Mouse (Mus musculus) layer of hippocampus, adult 11-12 months (tissue): ENCODE results near the gene Rnaseh1.

Experiments used
- DNase-seq: peaks from one replicate; pipeline ENCODE4 v3.0.0; 2022; ENCODE audit warnings: low spot score

The Rnaseh1 gene

DNA sequence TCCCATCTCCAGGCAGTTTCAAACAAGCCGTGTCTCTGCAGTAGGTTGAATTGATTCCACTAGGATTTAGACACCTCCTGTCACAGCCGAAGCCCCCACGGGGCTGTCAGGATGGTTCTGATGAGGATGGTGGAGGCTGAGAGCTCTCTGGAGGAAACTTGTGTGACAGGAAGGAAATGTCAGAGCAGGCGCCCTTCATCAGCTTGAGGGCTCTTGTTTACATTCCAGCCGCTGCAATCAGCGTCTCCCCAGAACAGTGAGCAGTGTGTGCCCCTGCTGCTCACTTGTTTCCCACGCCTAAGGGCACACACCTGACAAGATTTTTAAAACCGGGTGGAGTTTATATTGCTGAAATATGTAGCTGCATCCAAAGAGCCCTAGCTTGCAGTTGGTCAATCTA is 17.9 kb downstream of the Rnaseh1 start:
- no peak for DNase-seq

DNA sequence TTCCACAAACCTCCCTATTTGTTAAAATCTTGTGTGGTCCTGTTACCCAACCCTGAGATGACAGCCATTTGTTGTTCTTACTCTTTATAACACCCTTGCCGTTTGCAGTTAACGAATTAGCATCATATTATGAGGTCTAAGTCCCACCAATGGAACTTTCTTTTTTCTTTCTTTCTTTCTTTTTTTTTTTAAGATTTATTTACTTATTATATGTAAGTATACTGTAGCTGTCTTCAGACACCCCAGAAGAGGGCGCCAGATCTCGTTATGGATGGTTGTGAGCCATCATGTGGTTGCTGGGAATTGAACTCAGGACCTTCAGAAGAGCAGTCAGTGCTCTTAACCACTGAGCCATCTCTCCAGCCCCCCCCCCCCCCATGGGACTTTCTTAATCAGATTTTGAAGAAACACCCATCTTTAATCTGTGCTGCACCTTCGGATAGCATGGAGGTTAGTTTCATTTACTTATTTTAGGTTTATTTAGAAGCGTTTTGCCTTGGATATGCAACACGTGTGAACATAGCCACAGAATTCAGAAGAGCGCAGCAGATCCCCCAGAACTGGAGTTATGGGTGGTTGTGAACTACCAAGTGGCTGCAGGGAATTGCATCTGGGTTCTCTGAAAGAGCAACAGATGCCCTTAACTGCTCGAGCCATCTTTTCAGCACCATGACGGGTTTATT is 24.8 kb downstream of the Rnaseh1 start:
- no peak for DNase-seq

DNA sequence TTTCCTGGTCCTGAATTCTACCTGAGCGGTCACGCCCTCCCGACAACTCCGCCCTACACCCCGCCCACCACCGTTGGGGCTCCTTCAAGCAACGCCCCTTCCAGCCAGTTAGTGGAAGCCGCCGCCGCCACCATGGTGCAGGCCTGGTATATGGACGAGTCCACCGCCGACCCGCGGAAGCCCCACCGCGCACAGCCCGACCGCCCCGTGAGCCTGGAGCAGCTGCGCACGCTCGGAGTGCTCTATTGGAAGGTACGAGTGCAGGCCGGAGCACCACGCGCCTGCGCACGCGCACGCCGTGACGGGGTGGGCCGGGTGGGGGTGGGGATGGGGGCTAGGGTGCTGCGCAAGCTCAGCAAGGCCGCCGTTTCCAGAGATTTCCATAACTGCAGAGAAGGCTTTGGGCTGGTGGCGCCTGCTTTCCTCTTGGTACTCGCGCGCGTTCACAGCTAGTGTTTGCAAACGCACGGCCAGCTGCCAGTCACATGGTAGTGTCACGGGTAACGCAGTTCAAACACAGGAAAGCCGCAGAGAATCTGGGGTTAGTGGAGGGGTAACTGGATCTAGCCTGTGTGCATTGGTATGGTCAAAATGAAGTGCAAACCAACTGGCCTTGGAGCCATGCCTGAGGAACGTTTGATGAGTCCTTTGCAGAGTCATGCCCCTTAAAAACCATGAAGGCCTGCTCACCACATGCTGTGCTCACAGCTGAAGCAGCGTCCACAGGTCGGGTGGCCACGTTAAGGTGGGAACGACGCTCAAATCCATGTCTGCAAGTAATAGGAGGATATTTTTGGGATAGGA is 25.9 kb downstream of the Rnaseh1 start, which contains the start of gene Adi1:
Adi1 (plus strand) TSS at position 111 of the 804 bp plus-strand sequence.
- peak; percentile 89 for DNase-seq

DNA sequence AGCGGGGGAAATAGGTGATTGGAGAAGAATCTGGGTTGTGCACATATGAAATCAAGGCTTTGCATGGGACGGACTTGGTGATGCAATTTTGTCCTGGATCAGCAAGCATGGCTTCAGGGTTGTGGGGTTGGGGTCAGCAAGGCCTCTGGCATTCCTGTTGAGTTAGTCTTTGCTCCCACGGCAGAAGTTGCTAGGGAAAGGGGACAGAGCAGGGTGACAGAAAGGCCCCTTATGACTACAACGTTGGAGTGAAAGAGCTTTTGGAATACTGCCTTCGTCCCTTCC is 26.5 kb downstream of the Rnaseh1 start:
- no peak for DNase-seq

DNA sequence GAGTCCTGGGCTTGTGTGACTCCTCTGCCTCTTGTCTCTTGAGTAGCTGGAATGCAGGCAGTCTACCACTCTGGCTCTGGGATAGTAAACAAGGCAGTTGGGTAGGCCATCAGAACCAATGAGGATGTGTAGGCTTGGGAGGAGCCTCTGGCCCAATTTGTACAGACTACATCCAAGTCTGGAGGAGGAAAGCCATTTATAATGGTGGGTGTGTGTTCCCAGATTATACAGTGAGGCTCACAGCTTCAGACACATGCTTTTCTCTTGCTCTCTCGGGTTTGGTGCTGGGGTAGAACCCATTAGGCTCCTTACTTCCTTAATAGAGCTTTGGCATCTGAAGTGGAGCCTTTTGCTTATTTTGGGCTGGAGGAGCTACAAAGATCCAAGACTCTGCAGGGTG is 35.3 kb downstream of the Rnaseh1 start:
- DNase-seq, result no peak

DNA sequence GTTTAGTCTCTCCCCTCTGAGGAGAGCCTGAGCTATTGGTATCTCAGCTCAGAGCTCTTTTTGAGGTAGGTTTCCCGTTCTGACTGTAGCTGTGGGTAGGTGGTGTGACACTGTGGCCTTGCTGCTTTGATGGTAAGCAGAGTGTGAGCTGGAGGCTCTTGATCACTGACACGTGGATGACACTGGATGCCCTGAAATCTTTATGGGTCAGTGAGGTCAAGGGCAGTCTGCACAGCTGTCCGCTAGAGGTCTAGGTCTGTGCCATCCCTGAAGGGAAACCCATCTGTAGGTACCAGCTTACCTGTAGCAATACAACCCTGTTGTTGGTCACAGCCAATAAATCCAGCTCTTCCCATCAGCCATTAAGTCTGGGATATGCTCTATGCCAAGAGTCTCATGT is 36.4 kb downstream of the Rnaseh1 start:
- DNase-seq, result no peak

DNA sequence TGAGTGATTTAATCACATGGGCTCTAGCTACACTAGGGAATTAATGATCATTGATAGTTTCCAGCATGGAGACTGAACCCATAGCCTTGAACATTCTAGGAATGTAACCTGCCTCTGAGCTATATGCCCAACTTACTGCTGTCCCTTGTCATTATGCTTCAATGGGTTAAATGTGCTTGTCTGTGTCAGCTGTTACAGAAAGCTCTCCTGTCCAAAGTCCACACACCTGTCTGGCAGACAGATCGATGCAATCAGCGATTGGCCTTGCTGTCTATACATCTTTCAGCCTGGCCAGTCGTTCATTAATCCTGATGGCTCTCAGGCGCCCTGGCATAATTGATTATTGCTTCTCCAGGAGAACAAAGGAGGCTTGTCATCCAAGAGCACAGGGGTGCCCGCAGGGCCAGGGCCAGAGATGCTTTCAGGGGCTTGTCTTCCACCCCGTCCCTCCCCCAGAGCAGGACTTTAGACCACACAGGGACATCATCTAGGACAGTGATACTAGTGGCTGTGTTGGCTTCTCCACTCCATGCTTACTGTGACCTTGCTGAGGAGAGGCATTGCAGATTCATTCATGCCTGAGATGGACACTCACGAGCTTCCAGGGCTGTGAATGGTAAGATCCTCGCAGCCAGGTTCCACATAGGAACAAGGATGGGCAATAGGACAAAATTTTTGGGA is 36.9 kb downstream of the Rnaseh1 start:
- DNase-seq, result no peak

DNA sequence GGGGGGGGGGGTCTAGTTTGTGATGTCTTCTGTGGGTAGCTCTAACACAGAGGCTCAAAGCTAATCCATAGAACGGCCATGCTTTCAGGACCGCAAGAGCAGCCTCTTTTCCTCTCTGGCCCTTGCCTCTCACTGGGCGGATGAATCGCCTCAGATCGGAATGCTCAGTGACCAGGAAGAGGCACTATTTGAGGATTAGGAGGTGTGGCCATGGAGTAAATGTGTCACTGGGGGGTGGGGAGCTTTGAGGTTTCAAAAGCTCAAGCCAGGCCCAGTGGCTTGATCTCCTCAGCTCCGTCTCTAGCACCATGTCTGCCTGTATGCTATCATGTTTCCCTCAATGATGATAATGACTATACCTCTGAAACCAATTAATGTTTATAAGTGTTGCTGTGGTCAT is 39.6 kb downstream of the Rnaseh1 start:
- no peak for DNase-seq

DNA sequence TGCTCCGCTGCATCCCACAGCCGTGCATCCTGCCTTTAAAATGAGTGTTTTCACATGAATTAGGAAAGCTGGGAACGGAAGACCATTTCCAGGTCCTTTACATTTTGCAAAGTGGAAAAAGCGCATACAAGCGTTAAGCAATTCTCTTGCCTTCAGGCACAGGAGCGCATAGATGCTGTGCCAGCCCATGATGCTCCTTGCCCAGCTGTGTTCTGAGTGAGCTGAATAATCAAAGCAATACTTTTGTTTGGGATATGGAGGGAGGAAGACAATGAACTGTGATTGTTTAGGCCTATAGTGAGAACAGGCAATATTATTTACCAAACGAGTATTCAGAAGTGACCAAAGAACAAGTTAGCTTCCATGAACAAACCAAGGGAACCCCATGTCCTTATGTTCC is 41.3 kb downstream of the Rnaseh1 start:
- DNase-seq, result peak; percentile 48

DNA sequence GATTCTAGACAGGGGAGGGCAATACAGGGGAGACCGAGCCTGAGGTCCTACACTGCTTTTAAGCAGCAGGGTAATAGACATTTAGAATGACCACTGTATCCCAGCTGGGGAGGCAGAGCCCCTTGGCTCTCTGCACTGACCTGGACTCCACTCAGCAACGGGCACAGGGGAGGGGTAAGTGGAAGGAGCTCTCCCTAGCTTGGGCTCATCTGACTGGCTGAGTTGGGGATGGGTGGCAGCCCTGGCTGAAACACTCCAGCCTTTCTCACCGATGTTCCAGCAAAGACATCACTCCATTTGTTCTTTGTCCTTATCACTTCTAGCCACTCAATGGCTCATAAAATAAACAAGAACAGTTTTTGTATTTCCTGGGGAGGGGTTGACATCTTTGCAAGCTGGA is 44.3 kb downstream of the Rnaseh1 start:
- DNase-seq, result no peak

DNA sequence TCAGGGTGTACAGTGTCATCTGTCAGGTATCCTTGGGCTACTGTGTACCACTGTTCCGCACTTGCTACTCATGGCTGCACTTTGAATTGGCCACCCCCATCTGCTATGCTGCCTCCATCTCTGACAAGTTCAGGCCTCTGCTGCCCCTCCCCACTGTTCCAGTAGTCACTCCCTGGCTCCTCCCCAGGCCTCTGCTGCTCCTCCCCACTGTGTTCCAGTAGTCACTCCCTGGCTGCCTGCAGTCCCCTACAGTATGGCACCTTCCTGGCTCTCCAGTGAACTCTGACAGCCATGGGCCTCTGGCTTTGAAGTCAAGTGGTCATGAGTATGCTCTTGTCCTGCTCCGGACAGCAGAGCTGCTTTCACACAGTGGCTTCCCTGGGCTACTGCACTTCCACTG is 44.8 kb downstream of the Rnaseh1 start:
- DNase-seq, result no peak

DNA sequence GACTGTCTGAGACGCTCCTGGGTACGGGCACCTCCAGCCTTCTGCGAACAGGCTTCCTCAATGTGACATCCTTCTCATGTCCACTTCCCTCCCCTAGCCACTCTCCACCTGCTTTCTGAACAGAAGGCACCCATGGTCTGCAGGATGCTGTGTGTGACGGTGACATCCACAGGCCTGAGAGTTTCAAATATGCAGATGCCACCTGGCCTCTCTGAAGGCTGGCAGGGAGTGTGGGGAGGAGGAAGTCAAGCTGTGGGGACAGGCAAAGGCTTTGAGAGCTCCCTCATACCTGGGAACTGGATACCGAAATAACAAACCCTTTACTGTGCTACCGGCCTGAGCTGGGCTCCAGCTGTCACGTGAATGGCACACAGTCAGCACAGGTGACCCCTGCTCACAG is 45.4 kb downstream of the Rnaseh1 start:
- DNase-seq, result no peak

DNA sequence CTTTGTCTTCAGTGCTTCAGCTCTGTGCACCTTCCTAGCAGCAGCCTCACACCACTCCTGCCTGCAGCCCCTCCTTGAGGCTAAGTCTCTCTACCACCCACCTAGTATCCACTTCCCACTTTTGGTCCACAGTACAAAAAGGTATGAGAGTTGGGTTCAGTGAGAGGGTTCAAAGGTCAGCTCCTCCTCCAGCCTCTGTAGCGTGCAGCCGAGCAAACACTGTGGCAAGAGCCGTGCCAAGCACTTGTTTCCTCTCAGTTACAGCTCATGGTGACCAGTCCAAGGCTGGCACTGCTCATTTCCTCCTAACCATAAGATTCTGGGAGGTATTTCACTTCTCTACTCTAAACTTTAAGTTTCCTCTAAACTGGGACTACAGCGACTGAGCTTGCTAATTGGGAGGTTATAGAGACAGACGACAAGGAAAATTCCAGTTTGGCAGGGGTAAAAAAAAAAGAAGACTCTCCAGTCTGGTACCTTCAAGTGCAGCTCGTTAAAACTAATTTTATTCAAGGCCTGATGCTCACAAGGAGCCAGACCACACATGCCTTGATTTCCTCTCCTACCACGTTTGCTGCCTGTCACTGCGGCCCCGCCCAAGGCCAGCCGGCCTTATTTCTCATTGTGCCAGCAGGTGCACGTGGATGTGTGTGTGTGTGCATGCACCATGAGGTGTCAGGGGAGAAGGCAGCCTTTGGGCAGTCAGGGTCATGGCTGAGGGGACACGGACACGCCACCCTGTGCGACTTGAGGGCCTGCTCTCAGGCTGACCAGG is 48.6 kb downstream of the Rnaseh1 start:
- DNase-seq, result no peak

DNA sequence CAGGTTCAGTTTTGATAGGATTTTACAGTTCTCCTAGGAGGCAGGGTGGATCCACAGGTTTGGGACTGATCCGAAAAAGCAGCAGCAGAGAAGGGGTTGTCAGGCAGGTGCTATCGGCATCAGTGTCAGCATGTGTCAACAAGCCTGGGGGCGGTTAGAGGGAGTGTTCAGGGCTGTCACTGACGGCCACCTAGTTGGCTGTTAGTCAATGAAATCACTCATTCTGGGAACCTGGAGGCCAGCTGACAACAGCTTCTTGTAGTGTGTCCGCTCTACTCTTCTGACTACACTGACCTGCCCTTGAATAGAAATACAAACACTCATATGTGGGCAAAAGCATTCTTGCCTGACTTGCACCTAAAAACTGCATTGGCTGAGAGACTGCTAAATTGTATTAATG is 49.7 kb downstream of the Rnaseh1 start:
- no peak for DNase-seq

DNA sequence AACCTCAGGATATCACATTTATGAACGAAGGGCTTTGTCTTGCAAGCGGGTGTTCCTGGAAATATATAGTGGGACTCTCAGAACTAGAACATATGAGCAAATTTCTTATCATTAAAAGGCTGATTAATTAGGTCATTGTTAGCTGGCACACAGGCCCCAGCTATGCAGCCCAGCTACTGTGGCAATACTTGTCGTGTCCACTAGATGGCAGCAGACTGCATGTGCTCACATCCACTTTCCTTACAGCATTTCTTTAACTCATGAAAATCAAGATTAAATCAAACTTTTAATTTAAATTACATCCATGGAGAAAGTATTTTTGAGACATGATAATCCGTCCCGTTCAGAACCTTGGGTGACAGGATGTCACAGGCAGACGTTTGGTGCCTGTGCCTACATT is 50.3 kb downstream of the Rnaseh1 start:
- DNase-seq, result peak; percentile 91

DNA sequence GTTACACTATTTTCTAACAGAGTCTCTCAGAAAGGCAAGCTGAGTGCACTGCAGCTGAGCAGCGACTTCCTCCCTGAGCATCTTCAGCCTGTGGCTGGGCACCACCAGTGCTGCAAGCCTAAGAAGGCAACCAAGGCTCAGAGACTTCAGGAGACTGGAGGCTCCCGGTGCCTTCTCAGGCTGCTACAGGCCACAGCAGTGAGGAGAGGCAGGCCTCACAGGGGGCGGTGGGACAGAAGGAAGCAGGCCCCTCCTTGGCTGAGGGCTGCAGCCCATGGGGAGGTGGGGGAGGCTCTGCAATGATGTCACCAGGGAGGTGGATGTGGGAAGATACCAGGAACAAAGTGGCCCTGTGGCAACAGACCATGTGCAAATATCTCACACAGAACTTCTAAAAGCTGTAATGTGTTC is 50.7 kb downstream of the Rnaseh1 start:
- no peak for DNase-seq

DNA sequence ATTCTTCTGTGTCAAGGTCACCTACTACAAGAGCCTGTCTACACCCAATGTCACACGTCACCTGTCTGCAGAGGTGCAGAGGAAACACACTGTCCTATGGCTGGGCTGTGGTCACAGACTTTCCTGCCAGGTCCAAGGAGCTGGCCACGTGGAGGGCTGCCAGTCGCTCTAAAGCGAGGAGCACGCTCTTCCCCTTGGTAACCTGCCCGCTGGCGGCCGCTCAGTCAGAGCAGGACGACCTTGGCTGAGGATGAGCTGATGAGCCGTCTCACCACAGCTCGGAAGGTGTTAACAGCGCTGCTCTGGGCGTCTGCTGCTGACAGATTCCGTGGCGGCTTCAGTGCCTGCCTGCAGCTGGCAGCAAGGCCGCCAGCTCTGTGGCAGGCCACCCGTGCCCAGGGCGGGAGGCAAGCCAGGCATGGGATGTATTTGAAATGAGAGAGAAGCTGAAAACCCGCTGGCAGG is 51.2 kb downstream of the Rnaseh1 start:
- DNase-seq, result peak; percentile 66

DNA sequence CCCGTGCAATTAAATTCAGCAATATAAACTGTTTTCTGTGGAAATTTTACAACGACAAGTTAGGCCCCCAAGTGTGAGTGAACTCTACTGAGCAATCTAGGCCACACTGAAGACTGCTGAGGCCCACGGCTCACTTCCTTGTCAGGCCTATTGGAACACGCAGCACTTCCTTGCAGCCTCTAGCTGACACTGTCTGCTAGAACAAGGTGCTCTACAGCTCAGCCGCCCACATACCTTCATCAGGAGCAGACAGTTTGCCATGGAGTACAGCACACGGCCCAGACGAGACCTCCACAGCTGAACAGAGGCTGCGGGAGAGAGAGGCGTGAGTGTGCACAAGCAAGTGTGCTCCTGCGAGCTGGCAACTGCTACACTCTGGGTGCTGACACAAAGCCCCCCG is 51.9 kb downstream of the Rnaseh1 start:
- peak; percentile 46 for DNase-seq

DNA sequence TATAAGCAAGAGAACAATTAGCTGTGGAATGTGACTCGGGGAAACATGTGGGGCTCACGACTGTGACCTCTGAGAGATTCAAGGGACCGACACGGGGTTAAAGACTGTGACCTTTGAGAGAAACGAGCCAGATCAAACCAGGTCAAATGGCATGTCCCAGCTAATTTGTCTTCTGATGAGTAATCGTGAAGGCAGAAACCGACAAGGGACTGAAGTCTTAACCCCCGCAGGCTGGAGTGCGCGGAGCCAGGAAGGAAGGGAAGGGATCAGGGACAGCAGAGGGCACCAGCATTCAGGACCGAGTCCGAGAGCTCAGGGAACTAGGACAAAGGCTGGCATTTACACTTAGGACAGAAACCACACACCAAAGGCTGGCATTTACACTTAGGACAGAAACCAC is 55.0 kb downstream of the Rnaseh1 start:
- no peak for DNase-seq

DNA sequence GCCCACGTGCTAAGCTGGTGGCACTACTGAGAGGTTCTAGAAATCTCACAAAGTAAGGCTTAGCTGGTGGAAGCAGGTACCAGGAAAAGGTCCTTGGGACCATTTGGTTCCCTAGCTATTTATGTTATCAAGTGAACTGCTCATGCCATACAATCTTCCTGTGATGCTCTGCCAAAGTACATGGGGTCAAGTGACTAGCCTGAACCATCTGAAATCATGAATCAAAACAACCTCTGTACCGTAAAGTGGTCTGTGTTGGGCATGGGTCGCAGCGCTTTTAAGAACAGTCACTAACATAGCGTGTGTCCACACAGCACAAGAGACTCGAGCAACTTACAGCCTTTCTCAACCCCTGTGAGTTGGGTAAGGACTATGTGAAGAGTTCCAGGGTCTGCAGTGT is 55.8 kb downstream of the Rnaseh1 start:
- no peak for DNase-seq

DNA sequence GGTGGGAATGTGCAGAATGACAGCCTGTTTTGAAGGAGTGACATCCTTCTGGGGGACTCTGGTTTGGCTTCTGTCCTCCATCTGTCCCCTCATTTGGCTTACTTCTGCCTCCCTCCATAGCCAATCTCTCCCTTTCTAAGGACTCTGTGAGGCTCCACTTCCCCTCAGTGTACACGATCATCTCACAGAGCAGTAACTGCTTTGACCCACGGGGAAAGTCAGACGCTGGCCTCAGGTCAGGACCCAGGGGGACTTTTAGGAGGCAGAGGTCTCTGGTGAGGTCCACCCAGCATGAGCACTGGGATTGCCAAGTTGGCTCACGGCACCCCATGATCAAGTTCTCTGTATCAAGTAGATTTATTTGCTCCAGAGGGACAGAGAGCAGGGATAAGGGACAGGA is 58.8 kb downstream of the Rnaseh1 start:
- no peak for DNase-seq
